Mouse (Mus musculus) olfactory bulb, adult 2 months (tissue): Measurements from ENCODE around the gene Gprc5b.

ENCODE experiments used
- CTCF ChIP-seq: fragments of 200-500 bp; IDR thresholded peaks from 2 replicates; pipeline ENCODE4 v1.5.1; 2012; ENCODE audit warnings: low read depth, mild to moderate bottlenecking, low read length, moderate library complexity; ENCODE audit not compliant: insufficient read depth
- POLR2A ChIP-seq: fragments of 200-500 bp; IDR thresholded peaks from 2 replicates; pipeline ENCODE4 v1.6.1; 2012; ENCODE audit warnings: mild to moderate bottlenecking, low read depth, low read length, moderate library complexity; ENCODE audit not compliant: insufficient read depth

GRCm38 (mm10) chr7:118929601-118930311 lies 65.3 kb downstream of the Gprc5b start:
- TF ChIP-seq CTCF (no peak), POLR2A (no peak)
